Mouse (Mus musculus) spleen, postnatal 10 days (tissue): ENCODE results near the gene Il2rg.

ENCODE experiments used
- DNase-seq, 2 experiments: peaks; one replicate each; pipeline ENCODE4 v3.0.0; 2021 to 2022; ENCODE audit warnings: low spot score in 2 of 2

Il2rg gene

DNA sequence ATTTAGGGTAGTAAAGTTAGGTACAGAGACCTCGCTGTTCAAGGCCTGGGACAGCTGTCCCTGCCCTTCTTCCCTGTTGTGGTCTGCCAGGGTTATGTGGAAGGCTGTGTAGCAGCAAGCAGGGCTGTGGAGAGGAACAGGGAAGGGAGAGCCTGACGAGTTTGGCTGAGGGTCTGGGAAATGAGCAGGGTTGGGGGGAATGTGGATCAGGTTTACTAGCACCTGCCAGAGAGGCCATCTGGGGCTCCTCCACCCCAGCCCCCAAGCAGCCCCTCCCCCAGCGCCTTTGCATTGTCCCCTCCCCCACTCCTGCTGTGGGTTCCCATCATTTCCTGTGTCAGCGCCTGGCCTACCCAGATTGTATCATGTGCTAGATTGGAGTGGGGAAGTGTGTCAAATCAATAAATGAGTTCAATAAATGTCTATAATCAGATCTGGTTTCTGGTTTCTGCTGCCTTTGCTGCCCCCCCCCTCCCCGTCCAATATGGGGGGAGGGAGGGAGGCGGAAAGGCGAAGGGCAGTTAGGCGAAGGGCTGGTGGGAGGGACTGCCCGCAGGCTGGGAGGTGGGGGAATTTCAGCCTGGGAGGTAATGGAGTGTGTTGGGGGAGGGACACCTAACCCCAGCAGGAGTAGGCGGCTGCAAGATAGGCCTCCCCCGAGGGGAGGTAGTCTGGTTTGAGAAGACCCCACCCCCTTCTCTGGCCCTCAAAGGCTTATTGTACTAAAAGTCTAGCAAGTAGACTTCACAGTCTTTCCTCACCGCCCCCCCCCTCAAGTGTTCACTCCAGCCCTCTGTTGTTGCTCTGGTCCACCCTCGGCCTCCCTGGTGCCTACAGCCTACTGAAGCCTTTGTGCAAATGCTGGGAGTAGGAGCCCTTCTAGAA is 7.4 kb downstream of the Il2rg start:
- DNase-seq = no peak

DNA sequence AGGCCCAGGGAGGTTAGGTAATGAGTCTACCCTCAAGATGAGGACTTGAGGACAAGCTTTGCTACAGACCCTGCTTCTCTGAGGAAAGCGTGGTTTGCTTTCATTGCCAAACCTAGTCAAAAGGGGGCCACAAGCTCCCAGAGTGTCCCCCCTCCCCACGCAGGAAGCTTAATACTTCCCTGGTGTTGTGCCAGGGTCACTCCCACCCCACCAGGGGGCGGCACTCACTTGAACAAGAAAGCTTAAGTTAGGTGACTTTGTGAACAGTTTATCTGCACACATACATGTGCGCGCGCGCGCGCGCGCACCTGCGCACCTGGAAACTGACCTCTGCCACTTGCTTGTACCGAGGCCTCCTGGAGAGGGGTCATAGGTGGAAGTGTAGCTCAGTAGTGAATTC is 11.5 kb downstream of the Il2rg start:
- DNase-seq = peak in 1 of 2 experiments; percentile 63

- DNase-seq = peak in 1 of 2 experiments; percentile 32
These were observed 13.3 kb downstream of the Il2rg start for GRCm38 (mm10) chrX:101254740-101255139.

DNA sequence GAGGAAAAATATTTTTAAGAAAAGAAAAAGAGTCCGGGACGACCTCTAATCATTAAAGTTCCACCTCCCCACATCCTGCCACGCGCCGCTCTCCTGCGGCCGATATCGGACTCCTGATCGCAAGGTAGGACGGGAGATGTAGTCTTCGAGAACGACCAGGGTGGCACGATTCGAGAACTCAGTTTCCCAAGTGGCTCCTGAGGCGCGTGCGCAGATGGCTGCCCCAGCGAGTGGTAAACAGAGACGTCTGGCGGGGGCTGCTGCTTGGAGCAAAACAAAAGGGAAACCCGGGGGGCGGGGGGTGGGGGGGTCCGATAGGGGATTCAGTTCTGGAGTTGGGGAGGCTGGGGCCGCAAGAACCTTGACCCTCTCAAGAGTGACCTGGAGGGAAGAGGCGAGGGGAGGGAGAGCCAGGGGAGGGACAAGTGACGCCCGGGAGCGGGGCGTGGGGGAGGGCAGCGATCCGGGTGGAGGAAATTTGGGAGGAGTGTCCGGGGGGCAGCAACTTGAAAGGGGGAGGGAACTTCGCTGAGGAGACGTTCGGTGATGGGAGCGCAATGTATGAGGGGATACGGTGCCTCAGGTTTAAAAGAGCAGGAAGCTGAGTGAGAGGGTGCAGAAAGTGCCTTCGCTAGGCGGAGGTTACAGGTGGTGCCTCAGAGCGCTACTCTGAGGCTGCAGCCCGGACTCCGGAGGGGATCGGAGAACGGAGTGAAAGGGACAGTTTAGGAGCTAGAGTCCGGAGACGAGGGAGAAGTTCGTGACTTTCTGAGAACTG is 13.9 kb downstream of the Il2rg start, which contains the start of gene Foxo4:
TSS of gene Foxo4 (plus strand) at position 577 of the 778 bp plus-strand sequence.
- peak; percentile 67 to 90 for DNase-seq

DNA sequence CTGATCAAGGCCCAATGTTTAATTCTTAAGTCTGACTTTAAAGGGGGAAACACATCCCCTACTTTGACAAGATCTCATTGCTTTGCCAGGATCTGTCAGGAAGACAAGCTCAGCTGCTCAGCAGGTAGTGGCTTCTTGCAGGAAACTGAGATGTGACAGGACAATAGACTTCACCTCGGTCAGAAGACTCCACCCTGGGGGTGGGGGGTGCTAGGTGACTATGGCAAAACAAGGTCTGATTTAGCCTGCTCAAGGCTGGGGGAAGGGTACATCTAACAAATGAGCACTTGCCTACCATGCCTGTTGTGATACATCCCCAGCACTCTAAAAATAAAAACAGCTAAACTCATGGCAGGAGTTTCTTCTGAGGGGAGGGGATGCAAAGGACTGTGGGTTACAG is 23.0 kb downstream of the Il2rg start:
- DNase-seq = no peak

- no peak for DNase-seq
These were observed 45.3 kb downstream of the Il2rg start for GRCm38 (mm10) chrX:101222796-101223162.

DNA sequence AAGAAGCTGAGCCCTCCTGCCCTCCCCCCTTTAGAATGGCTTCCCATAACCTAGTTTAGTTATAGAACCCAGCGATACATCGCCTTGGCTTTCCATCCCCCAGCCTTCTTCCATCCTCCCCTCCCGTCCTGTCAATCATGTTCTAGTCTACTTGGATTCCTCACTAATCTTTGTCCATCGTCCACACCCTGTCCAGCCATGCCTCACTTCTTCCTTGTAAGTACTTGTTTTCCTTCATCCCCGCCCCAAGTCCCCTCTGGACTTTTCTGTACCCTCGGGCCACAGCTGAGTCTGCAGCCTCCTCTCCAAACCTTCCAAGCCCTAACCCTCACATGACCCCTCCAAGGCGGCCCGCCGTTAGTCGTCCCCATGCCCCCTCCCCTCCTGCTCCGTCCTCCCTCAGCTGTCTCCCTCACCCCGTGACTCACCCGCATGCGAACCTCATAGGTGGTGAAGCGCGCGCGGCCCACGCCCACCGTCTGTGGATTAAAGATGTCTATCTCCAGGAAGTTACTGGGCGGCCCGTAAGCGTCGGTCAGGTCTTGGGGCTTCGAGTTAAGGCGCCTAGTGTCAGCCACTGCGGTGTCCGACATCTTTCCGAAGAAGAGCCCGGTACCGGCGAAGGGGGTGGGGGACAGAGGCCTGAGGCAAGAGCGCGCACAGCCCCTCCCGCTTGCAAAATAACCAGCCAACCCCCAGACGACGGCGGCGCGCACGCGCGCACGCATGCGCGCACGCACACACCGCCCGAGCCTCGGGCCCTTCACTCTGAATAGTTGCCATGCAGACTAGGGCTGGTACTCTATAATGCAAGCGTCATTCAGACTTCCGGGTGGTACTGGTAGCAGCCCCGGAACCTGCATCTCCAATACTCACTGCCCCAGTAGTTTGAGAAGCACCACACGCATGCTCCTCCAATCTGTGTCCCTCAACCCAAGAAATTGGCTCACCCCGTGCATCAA is 45.9 kb downstream of the Il2rg start, which contains the start of gene Snx12:
TSS of gene Snx12 (minus strand) at position 730 of the 962 bp plus-strand sequence.
- DNase-seq = peak; percentile 60 to 76
